Mouse (Mus musculus): ENCODE results near the gene Uqcc1. TPM values are rescaled to one million over a fixed set of nuclear protein-coding genes. Genes with fewer than 3 reads are reported as not detected.
A peak's percentile ranks its signal among the peaks of the same experiment; 100 is the strongest.
"Not testable (repeated sequence)": the region's sequence is repeated elsewhere in the genome, so short reads cannot be mapped to it uniquely, and the experiment has no call there.

Uqcc1 gene
- total RNA-seq, 2 experiments from 2014 or later = 106 to 129 TPM

GRCm38 (mm10) chr2:155941697-155942442 lies 11.8 kb upstream of the Uqcc1 start:
- intact Hi-C loops (cut with DNase I; ENCODE audit: low total_unique reads) = no loop called here
- DNase-seq = peak; percentile 79

- DNase-seq = no peak
- intact Hi-C loops (cut with DNase I; ENCODE audit: low total_unique reads) = no loop called here
Measured at GRCm38 (mm10) chr2:155940681-155941080, 10.6 kb upstream of the Uqcc1 start, which contains the start of gene Gm15557. Gene Gm15557, plus strand, starts transcription at chr2:155940728.

GRCm38 (mm10) chr2:155939897-155940529 lies 9.9 kb upstream of the Uqcc1 start:
- intact Hi-C loops (cut with DNase I; ENCODE audit: low total_unique reads) = no loop called here
- no peak for DNase-seq

DNA sequence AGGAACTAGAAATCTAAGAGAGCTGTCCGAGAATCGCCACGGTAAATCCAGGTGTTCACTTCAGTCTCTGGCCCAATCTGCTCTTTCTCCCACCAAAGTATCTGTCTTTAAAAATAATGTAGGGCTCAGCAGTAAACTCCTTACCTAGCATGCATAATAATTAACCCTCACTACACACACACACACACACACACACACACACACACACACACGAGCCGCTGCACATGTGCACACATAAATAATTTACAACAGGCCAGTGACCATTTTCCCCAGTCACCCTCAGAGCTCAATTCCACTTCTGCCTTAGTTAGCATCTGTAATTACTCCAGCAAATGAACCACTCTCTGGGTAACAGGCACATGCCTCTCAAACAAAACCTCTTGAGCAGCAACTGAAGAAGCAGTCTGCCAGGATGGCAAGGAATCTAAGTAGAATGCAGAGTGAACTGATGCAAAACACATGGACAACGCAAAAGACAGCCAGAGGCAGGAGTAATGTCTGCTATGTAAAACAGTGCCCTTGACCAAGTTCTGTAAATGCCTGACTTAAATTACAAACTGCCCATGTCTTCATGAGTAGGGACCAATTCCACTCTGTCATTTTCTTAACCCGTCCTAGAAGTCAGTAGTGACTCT lies 1.3 kb downstream of the Uqcc1 start:
- intact Hi-C loops (cut with DNase I; ENCODE audit: low total_unique reads) = no loop called here
- no peak for DNase-seq

DNA sequence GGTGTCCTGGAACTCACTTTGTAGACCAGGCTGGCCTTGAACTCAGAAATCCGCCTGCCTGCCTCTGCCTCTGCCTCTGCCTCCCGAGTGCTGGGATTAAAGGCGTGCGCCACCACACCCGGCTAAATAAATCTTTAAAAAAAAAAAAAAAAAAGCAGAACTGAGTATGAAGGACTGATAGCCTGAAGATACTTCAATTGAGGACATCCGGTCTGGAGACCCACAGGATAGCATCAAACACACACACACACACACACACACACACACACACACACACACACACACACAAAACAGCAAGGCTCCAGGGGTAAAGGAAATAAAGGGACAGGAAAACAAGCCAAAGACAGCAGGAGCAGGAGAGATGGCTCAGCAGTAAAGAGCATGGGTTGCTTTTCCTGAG lies 4.9 kb downstream of the Uqcc1 start:
- intact Hi-C loops (cut with DNase I; ENCODE audit: low total_unique reads); DNase-seq: not testable (repeated sequence)

- intact Hi-C loops (cut with DNase I; ENCODE audit: low total_unique reads) = no loop called here
Measured at GRCm38 (mm10) chr2:155923143-155923542, 7.0 kb downstream of the Uqcc1 start.

GRCm38 (mm10) chr2:155914684-155915083 lies 15.4 kb downstream of the Uqcc1 start:
- no peak for DNase-seq
- intact Hi-C loops (cut with DNase I; ENCODE audit: low total_unique reads) = no loop called here

More at GRCm38 (mm10) chr2:155923143-155923542, 7.0 kb downstream of the Uqcc1 start:
- no peak for DNase-seq

GRCm38 (mm10) chr2:155903632-155904008 lies 26.5 kb downstream of the Uqcc1 start:
- intact Hi-C loops (cut with DNase I; ENCODE audit: low total_unique reads) = no loop called here

GRCm38 (mm10) chr2:155902989-155903631 lies 27.0 kb downstream of the Uqcc1 start:
- peak; percentile 60 for DNase-seq
- intact Hi-C loops (cut with DNase I; ENCODE audit: low total_unique reads) = no loop called here

More at GRCm38 (mm10) chr2:155903632-155904008, 26.5 kb downstream of the Uqcc1 start:
- DNase-seq = no peak

GRCm38 (mm10) chr2:155895046-155895735 lies 34.9 kb downstream of the Uqcc1 start:
- intact Hi-C loops (cut with DNase I; ENCODE audit: low total_unique reads) = no loop called here
- DNase-seq = no peak

DNA sequence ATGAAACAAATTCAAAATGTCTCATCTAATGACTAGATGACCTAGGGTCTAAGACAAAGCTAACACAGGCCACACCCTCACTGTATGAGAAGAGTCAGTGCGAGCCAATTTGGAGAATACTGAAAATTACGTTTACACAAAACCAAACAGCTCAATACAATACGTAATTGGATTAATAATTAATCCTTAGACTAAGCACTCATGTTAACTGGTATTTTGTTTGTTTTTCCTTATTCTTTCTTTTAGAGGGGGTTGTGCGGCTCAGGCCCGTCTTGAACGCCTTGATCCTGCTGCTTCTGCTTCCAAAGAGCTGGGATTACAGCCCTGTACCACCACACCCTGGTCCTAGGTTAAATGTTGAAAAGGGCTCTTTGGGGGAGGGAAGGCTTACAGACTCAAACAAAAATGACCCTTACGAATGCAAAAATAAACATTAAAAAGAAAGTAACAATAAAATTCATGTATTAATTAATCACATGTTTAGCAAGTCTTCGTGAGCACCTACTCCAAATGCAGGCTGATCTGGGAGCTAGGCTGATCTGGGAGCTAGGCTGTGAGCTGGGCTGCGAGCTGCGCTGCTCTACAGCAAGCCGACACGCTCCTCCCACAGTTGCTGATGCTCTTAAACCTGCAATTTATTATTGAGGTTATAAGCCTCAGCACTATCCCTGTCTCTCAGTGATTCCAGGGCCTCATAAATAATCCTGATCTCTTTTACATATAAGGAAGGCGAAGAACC lies 35.6 kb downstream of the Uqcc1 start:
- intact Hi-C loops (cut with DNase I; ENCODE audit: low total_unique reads) = no loop called here

DNA sequence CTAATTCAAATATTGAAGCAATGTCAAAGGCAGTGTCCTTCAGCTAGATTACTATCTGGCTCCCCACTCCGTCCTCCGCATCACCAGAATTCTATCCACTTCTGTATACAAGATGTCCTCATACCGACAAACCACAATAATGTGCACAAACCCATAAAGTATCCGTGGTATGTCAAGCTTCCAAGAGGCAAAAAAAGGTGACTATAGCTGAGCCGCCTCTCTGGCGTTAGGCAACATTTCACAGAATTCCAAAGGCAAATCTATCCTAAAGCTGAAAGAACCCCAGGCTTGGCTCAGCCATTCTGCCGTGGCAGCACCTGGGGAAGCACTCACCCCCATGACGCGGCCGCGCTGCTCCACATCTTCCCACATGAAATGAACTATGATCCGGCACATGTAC lies 43.3 kb downstream of the Uqcc1 start:
- no peak for DNase-seq
- intact Hi-C loops (cut with DNase I; ENCODE audit: low total_unique reads) = no loop called here

More for the DNA sequence above, 35.6 kb downstream of the Uqcc1 start:
- no peak for DNase-seq

GRCm38 (mm10) chr2:155885271-155885697 lies 44.8 kb downstream of the Uqcc1 start:
- intact Hi-C loops (cut with DNase I; ENCODE audit: low total_unique reads) = no loop called here

GRCm38 (mm10) chr2:155882087-155882486 lies 48.0 kb downstream of the Uqcc1 start:
- intact Hi-C loops (cut with DNase I; ENCODE audit: low total_unique reads) = no loop called here
- no peak for DNase-seq

More at GRCm38 (mm10) chr2:155885271-155885697, 44.8 kb downstream of the Uqcc1 start:
- peak; percentile 22 for DNase-seq

DNA sequence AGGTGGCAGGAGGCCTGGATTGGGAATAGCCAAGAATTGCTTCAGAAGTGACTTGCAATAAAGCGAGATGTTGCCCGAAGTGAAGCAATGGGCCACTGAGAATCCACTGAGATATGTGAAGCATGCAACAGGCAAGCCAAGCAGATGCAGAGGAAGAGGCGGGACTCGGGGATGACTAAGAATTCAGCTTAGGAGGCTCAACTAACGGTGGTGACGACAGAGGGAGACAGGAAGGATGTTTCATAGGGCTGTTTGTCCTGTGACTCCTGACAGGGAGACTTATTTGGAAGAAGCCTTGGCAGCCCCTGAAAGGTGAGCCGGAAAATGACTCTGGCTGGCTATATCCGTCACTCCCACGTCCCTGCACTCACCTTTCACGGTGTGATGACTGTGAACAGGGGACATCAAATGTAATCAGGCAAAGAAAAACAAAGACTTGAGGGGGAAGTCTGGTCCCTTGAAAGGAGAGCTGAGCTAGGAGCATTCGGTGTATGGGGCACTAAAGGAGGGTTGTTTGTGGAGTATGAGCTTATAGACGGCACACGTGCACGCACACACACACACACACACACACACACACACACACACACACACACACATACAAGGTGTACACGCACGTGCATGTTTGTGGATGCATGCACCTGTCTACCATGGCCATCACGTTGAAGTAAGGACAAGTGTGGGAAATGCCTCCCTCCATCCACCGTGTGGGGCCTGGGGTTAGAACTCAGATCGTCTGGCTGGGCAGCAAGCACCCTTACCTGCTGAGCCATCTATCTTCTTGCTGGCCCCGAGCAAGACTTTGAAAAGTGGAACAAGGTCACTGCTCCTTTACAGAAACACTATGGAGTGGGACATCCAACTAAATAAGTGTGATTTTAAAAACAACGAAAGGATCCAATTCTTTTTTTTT lies 50.9 kb downstream of the Uqcc1 start:
- no peak for DNase-seq
- intact Hi-C loops (cut with DNase I; ENCODE audit: low total_unique reads) = no loop called here

GRCm38 (mm10) chr2:155873636-155874035 lies 56.5 kb downstream of the Uqcc1 start:
- no peak for DNase-seq
- intact Hi-C loops (cut with DNase I; ENCODE audit: low total_unique reads) = no loop called here

DNA sequence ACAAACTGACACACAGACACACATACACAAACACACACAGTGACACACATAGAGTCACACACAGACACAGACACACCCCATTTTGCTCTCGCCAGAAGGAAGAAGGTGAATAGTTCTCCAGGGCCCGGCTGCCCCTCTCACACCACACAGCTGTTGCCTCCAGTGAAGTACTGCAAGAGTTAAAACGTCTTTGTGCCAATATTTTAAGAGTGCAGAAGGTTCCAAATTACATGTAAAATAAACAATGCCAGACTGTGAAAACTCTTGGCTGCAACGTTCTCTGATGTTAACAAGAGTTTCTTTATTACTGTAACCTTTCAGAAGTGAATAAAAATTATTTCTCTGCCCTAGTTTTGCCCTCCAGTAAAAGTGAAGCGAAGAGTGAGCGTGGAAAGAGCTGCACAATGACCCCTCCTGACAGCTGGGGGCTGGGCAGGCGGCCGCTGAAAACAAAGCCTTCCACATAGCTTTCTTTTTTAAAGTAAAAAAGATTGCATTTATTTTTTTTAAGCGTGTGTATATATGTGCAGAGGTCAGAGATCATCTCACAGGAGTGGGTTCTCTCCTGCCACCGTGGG lies 57.1 kb downstream of the Uqcc1 start:
- no peak for DNase-seq
- intact Hi-C loops (cut with DNase I; ENCODE audit: low total_unique reads) = no loop called here
